Mouse (Mus musculus) erythroblast, embryonic 14.5 days (primary cell): Measurements from ENCODE around the gene Tmem260. TPM values are rescaled to one million over a fixed set of nuclear protein-coding genes. Genes with fewer than 3 reads are reported as not detected.

Experiments
- H3K27me3 ChIP-seq: 2 replicates; pipeline ENCODE4 v1.6.1; 2012; ENCODE audit warnings: inconsistent platforms; ENCODE audit not compliant: control insufficient read depth
- H3K36me3 ChIP-seq: 2 replicates; pipeline ENCODE4 v1.6.1; 2012; ENCODE audit warnings: mild to moderate bottlenecking, inconsistent platforms; ENCODE audit not compliant: control insufficient read depth
- H3K4me1 ChIP-seq: 2 replicates; pipeline ENCODE4 v1.6.1; 2012; ENCODE audit warnings: inconsistent platforms; ENCODE audit not compliant: control insufficient read depth
- H3K4me3 ChIP-seq: replicated peaks from 2 replicates; pipeline ENCODE3; 2012; ENCODE audit warnings: moderate library complexity, mild to moderate bottlenecking, inconsistent platforms
- H3K9me3 ChIP-seq: 2 replicates; pipeline ENCODE4 v1.6.1; 2012; ENCODE audit warnings: low read length, inconsistent platforms, mixed read lengths; ENCODE audit not compliant: control insufficient read depth
- GATA1 ChIP-seq: IDR thresholded peaks from 2 replicates; pipeline ENCODE4 v1.6.1; 2012; ENCODE audit warnings: low read length, inconsistent platforms, mixed read lengths
- TAL1 ChIP-seq: IDR thresholded peaks from 3 replicates; pipeline ENCODE4 v1.6.1; 2012; ENCODE audit warnings: low read length, inconsistent platforms, mixed read lengths
- polyA plus RNA-seq: library from polyadenylated mRNA; stranded (reverse); fragments of >175 nt; gene quantifications from 2 replicates; pipeline ENCODE4 v1.2.3, GENCODE M21; 2012

The Tmem260 gene
- 0.27 and 0.31 TPM in 2 replicates for polyA plus RNA-seq

DNA sequence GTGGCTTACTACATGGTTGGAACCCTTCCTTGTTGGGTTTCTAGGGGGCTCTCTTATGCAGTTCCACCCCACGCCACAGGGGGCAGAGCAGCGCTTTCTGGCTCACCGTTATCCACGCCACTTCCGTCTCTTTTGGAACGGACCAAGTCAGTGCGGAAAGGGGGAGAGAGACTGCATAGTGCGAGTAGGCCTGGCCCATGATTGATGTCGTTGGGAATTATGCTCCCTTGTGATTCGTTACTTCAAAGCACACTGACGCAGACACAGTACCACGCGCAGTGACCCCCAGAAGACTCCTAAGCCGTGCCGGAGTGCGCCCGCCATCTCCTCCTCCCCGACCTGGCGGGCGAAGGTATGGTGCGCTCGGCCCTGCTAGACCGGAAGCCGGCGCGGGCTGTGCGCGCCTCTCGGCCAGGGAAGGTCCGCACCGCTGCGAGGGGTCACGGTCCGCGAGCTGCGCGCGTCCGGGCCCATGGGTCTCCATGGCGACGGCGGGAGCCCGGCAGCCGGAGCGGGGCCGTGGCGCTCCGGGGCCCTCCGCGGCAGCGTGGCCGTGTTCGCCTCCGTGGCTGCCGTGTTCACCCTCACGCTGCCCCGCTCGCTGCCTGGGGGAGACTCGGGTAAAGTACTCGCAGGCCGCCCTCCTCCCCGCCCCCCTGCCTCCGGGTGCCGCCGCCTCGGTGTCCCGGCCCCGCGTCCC lies at the start of gene Tmem260:
TSS of gene Tmem260 (plus strand) at position 141 of the 700 bp plus-strand sequence.
- Histone ChIP-seq H3K9me3 (no peaks in the 10 kb centered on the region), H3K4me3 (peak within 1 kb of the TSS; percentile 99), H3K27me3 (no peaks in the 10 kb centered on the region), H3K36me3 (no peaks in the 10 kb centered on the region), H3K4me1 (peaks cover 14% of the 10 kb centered on the region)
- TF ChIP-seq TAL1 (no peak), GATA1 (no peak)

DNA sequence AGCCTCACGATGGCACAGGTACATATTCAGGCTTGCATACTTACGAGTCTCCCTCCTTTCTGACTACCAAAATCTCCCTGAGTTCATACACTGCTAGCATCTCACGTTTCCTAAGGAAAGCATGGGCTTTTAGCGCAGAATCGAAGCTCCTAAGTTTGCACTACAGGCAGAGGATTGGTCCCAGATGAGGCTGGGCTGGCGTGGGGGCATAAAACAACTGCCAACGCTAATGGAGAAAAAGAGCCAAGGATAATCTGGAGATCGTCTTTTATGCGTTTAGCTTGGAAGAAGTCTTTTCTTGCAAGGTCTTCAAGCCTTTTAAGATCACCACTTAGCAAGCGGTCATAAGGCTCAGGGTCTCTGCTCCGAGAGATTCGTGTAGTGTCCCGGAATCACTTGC lies 39.8 kb upstream of the Tmem260 start:
- Histone ChIP-seq H3K36me3 (no peaks in the 10 kb centered on the region), H3K9me3 (no peaks in the 10 kb centered on the region), H3K4me1 (no peaks in the 10 kb centered on the region), H3K4me3 (no peak overlapping the region), H3K27me3 (no peaks in the 10 kb centered on the region)
- no peak for TF ChIP-seq TAL1
- TF ChIP-seq GATA1: no peak

DNA sequence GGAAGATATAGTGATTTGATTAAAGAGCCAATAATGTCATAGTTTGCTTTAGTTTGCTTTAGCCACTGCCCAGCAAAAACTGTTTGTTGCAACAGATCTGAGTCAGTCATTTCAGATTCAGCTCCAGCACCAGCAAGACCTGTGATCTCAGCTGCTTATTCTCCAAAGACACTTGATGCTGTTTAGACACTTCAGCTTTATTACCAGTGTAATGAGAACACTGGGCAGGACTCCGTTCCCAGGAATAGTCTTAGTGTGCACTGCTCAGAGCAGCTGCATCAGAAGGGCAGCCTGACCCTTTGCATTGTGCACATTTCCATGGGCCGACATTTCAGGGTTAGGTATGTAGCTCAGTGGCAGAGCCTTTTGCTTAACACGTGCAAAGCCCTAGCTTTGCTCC lies 28.9 kb upstream of the Tmem260 start:
- no peak for TF ChIP-seq GATA1
- Histone ChIP-seq H3K4me3 (no peak overlapping the region), H3K27me3 (no peaks in the 10 kb centered on the region), H3K36me3 (no peaks in the 10 kb centered on the region), H3K4me1 (no peaks in the 10 kb centered on the region), H3K9me3 (no peaks in the 10 kb centered on the region)

DNA sequence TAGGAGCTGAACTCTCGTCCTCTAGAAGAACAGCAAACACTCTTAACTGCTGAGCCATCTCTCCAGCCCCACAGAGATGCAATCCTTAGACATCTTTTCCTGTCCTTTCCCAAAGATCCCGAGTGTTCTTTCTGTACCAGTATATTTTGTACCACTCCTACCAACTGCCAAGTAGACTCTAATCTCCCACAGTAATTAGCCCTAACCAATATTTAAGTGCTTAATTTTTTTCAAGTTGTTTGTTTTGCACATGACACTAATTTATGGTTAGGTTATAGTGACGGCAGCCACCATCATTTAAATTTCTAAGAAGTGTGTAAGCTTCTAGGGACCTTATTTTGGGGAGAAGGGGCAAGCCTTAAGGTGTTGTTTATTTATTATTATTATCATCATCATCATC lies 27.7 kb upstream of the Tmem260 start:
- no peaks in the 10 kb centered on the region for H3K4me1 ChIP-seq
- no peaks in the 10 kb centered on the region for H3K9me3 ChIP-seq
- no peaks in the 10 kb centered on the region for H3K36me3 ChIP-seq
- H3K4me3 ChIP-seq: no peak overlapping the region
- TF ChIP-seq TAL1 (no peak), GATA1 (no peak)
- H3K27me3 ChIP-seq: no peaks in the 10 kb centered on the region

DNA sequence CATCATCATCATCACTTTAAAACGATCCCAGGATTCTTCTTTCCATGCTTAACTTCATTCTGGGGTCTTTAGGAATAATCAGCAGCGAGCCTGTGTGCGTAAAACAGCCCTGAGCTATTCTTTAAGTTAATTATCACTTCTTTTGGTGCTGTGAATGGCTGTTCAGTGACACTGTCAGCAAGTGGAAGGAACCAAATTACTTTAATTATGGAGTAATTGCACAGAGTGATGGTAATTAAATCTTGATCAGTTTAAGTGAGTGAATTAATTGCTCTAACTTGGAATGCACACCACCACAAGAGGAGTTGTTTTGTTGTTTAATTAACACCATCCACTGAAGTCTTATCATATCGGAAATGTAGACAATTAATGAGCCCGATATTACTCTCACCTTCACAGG lies 27.3 kb upstream of the Tmem260 start:
- H3K27me3 ChIP-seq: no peaks in the 10 kb centered on the region
- no peaks in the 10 kb centered on the region for H3K9me3 ChIP-seq
- TF ChIP-seq TAL1 (no peak), GATA1 (no peak)
- H3K4me3 ChIP-seq: no peak overlapping the region
- H3K4me1 ChIP-seq: no peaks in the 10 kb centered on the region
- H3K36me3 ChIP-seq: no peaks in the 10 kb centered on the region

DNA sequence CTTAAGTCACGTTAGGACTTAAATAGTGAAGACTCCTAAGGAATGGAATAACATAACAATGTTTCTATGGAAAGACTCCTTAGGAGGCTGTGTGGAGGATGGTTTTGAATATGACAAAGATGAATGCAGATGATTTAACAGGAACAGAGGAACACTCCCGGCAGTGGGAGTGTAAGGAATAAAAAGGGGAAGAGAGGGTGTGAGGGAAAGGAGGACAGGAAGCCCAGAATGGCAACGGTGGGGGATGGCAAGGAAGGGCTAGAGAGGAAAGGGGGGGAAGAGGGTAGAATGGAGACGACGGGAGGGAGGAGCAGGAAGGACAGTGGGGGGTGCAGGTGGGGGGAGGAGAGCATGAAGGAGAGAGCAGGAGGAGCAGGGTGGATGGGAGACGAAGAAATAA lies 24.4 kb upstream of the Tmem260 start:
- no peaks in the 10 kb centered on the region for H3K36me3 ChIP-seq
- H3K27me3 ChIP-seq: no peaks in the 10 kb centered on the region
- H3K4me1 ChIP-seq: no peaks in the 10 kb centered on the region
- no peaks in the 10 kb centered on the region for H3K9me3 ChIP-seq
- no peak for TF ChIP-seq GATA1
- no peak for TF ChIP-seq TAL1
- H3K4me3 ChIP-seq: no peak overlapping the region

DNA sequence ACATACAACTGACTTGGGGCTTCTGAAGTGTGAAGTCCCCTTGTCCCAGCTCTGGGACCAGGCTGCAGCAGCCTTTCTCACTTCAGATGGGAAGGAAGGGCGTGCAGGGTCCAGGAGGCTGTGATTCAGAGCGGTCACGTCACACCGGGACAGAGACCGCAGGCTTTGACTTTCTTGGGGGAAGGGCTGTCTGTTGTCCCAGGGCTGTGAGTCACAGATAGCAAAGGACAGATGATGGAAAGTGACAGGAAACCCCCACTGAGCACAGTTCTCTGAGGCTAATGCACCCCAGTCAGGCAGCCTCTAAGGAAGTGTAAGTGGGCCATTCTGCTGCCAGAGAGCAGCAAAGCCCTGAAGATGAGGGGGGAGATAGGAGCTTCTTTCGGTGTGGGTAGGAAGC lies 23.9 kb upstream of the Tmem260 start:
- TF ChIP-seq TAL1 (no peak), GATA1 (no peak)
- no peak overlapping the region for H3K4me3 ChIP-seq
- no peaks in the 10 kb centered on the region for H3K36me3 ChIP-seq
- H3K27me3 ChIP-seq: no peaks in the 10 kb centered on the region
- H3K9me3 ChIP-seq: no peaks in the 10 kb centered on the region
- H3K4me1 ChIP-seq: no peaks in the 10 kb centered on the region

DNA sequence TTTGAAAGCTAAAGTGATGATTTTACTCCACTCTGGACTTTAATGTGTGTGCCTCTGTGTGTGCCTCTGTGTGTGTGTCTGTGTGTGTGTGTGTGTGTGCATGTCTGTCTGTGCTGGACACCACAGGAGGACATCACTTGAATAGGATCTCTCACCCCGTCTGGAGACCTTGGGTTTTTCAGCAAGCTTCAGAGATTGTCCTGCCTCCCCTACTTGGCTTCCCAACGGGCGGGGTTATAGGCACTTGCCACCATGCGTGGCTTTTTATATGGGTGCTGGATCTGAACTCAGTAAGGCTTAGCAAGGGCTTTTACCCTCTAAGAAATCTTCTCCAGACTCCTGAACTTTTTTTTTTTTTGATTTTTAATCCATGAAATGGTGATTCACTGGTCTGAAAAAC lies 23.5 kb upstream of the Tmem260 start:
- H3K4me1 ChIP-seq: no peaks in the 10 kb centered on the region
- no peaks in the 10 kb centered on the region for H3K36me3 ChIP-seq
- H3K4me3 ChIP-seq: no peak overlapping the region
- H3K27me3 ChIP-seq: no peaks in the 10 kb centered on the region
- H3K9me3 ChIP-seq: no peaks in the 10 kb centered on the region
- no peak for TF ChIP-seq GATA1
- TF ChIP-seq TAL1: no peak

DNA sequence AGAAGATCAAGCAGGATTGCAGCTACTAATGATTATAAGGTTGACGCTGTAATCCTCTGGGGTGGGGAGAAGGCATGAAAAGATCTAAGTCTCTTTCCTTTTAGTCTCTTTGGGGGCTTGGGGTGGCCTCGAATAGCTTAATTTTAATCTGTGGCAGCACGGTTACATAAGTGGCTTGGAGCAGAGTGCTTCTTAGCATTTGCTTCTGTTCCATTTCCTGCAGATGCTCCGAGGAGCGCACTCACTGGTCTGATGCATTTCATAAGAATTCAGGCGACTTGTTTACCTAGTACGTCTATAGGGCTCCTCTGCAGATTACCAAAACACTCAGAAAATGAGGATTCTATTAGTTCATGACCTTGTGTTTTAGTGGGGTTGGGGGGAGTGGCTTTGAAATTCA lies 23.0 kb upstream of the Tmem260 start:
- no peak for TF ChIP-seq TAL1
- no peak for TF ChIP-seq GATA1

DNA sequence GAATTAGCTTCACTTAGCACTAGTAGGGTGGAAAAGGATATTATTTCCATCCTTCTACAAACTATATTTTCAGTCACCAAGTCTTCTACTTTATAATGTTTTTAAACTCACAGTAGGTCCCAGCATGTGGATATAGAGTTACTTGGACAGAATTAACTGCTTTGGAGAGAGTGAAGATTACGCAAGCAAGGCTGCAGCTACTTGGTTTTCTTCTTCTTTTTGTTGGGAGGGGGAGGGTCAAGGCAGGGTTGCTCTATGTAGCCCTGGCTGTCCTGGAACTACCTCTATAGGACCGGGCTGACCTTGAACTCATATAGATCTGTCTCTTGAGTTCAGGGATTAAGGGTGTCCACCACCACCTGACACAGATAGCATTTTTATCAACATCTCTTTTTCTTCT lies 13.9 kb upstream of the Tmem260 start:
- no peak overlapping the region for H3K4me3 ChIP-seq
- no peaks in the 10 kb centered on the region for H3K27me3 ChIP-seq
- no peak for TF ChIP-seq TAL1
- no peak for TF ChIP-seq GATA1
- H3K4me1 ChIP-seq: no peaks in the 10 kb centered on the region
- no peaks in the 10 kb centered on the region for H3K9me3 ChIP-seq
- no peaks in the 10 kb centered on the region for H3K36me3 ChIP-seq

More for the DNA sequence above, 23.0 kb upstream of the Tmem260 start:
- no peaks in the 10 kb centered on the region for H3K36me3 ChIP-seq
- H3K9me3 ChIP-seq: no peaks in the 10 kb centered on the region
- no peaks in the 10 kb centered on the region for H3K4me1 ChIP-seq
- no peaks in the 10 kb centered on the region for H3K27me3 ChIP-seq
- H3K4me3 ChIP-seq: no peak overlapping the region
